Mouse (Mus musculus): ENCODE data around the gene Atp8b5.

DNA sequence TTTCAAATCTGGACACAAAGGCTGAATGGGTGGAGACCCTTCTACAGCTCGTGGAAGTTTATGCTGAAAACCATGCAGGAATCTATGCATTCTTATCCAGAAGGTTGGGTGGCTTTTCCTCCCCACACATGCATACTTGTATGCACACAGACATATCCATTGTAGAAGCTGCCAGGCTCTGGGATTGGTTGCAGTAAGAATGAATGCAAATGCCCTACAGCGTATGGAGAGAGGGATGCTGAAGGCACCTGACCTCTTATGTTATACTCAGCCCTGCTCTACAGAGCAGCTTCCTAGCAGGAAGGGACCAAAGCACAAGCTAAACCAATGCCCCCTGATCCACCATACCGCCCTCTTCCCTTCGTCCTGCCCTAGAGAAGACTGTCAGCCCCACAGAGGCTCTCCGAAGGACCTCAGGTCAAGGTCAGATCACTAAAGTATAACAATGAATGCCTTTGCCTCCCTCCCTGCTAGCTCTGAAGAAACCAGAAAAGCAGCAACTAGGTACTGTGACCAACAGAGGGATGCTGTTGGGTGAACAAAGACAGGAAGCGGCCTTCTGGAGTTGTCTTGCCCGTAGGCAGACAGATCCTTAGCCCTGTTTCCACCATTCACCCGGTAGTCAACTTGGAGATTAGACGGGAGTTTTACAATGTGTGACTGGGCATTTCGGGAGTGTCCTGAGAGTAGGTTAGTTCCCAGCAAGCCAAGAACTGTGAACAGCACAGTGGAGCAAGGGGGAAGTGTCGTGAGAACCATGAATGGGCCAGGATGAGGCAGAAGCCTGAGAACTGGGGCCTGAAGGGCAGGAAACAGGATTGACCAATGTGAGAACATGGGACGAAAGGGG lies 140.3 kb downstream of the Atp8b5 start:
- TF ChIP-seq CTCF (IDR thresholded peaks at IDR 0.05; ENCODE audit: extremely low read depth, insufficient read length, insufficient replicate concordance, low read depth, low read length) (no peak), POLR2A (IDR thresholded peaks at IDR 0.05; ENCODE audit: low read depth, low read length) (no peak)
